Mouse (Mus musculus) E14TG2a.4 (cell line): ENCODE measurements around the gene Usp48.

Source experiments
- CTCF ChIP-seq: conservative IDR thresholded peaks from 2 replicates; pipeline ENCODE4 v1.5.1; 2014; ENCODE audit warnings: low read length
- NANOG ChIP-seq: IDR thresholded peaks from 2 replicates; pipeline ENCODE4 v1.6.1; 2014; ENCODE audit warnings: borderline replicate concordance, low read length, mixed read lengths
- POU5F1 ChIP-seq: IDR thresholded peaks from 2 replicates; pipeline ENCODE4 v1.6.1; 2014; ENCODE audit warnings: low read length, borderline replicate concordance

GRCm38 (mm10) chr4:137686303-137686702 is 92.7 kb downstream of the Usp48 start:
- TF ChIP-seq CTCF (no peak), NANOG (no peak), POU5F1 (no peak)
